Mouse (Mus musculus): ENCODE results near the gene Fktn.

GRCm38 (mm10) chr4:53682092-53682491 lies 31.7 kb upstream of the Fktn start:
- no peak for TF ChIP-seq CTCF (IDR thresholded peaks at IDR 0.05; ENCODE audit: borderline replicate concordance, insufficient read depth, low read length)
- TF ChIP-seq POLR2A (IDR thresholded peaks at IDR 0.05; ENCODE audit: low read depth, low read length) = no peak

Data from embryonic fibroblast, embryonic 13.5 days (primary cell).